Mouse (Mus musculus) midbrain, embryonic 16.5 days (tissue): ENCODE measurements at regions not wholly inside any gene's neighbourhood (a gene's known extent, or its start where the extent isn't known, plus 50 kb on each side); places are given as distances from the start of the nearest gene placed in this dataset.
"Not testable (repeated sequence)": the region's sequence is repeated elsewhere in the genome, so short reads cannot be mapped to it uniquely, and the experiment has no call there.

Source experiments
- ATAC-seq: fragments of 200-750 bp; cut with Nextera tagmentation; 2 replicates; pipeline ENCODE4 v1.8.0; 2017; ENCODE audit warnings: moderate TSS enrichment
- H3K27ac ChIP-seq: fragments of 300-500 bp; sonication (generic); 2 replicates; pipeline ENCODE4 v1.5.1; 2014; ENCODE audit warnings: mild to moderate bottlenecking, low read length, mixed read lengths
- H3K27me3 ChIP-seq: fragments of 300-500 bp; sonication (generic); 2 replicates; pipeline ENCODE4 v1.6.1; 2014; ENCODE audit warnings: low read depth, low read length, mixed read lengths; ENCODE audit not compliant: control insufficient read depth, insufficient read depth
- H3K36me3 ChIP-seq: fragments of 300-500 bp; sonication (generic); 2 replicates; pipeline ENCODE4 v1.6.1; 2014; ENCODE audit warnings: mild to moderate bottlenecking, low read length, moderate library complexity, mixed read lengths; ENCODE audit not compliant: control insufficient read depth, insufficient read depth
- H3K4me1 ChIP-seq: fragments of 300-500 bp; sonication (generic); 2 replicates; pipeline ENCODE4 v1.6.1; 2014; ENCODE audit warnings: mild to moderate bottlenecking, low read length, mixed read lengths; ENCODE audit not compliant: control insufficient read depth, insufficient read depth
- H3K4me2 ChIP-seq: fragments of 300-500 bp; sonication (generic); 2 replicates; pipeline ENCODE4 v1.6.1; 2014; ENCODE audit warnings: mild to moderate bottlenecking, low read length, mixed read lengths
- H3K4me3 ChIP-seq: fragments of 300-500 bp; sonication (generic); 2 replicates; pipeline ENCODE4 v1.5.1; 2014; ENCODE audit warnings: low read depth, mild to moderate bottlenecking, low read length, moderate library complexity, mixed read lengths
- H3K9ac ChIP-seq: fragments of 300-500 bp; sonication (generic); 2 replicates; pipeline ENCODE4 v1.6.1; 2014; ENCODE audit warnings: low read depth, low read length, mixed read lengths
- H3K9me3 ChIP-seq: fragments of 300-500 bp; sonication (generic); replicated peaks from 2 replicates; pipeline ENCODE4 v1.6.1; 2014; ENCODE audit warnings: mild to moderate bottlenecking, low read length, mixed read lengths; ENCODE audit not compliant: control insufficient read depth, poor library complexity, severe bottlenecking
- WGBS: fragments of 180-500 bp; shearing (Covaris S2); extraction: QIAGEN DNeasy Blood & Tissue Kit; methylation state at CpG from one replicate; pipeline ENCODE4 v1.1.7; 2014; 5-methylcytosine and 5-hydroxymethylcytosine counted together

GRCm38 (mm10) chr6:82284494-82284893, 117.6 kb upstream of the Tacr1 start:
- Histone ChIP-seq H3K36me3 (no peaks in the 10 kb centered on the region), H3K4me2 (no peak overlapping the region), H3K27me3 (no peaks in the 10 kb centered on the region), H3K4me1 (peaks cover 2% of the 10 kb centered on the region; the same call in 1 of the 2 replicates), H3K4me3 (no peak overlapping the region), H3K27ac (no peak overlapping the region), H3K9ac (no peak overlapping the region), H3K9me3 (no peaks in the 10 kb centered on the region)
- 49% methylated on average over 1 of the region's 1 CpGs for WGBS
- ATAC-seq, result peak; percentile 54

DNA sequence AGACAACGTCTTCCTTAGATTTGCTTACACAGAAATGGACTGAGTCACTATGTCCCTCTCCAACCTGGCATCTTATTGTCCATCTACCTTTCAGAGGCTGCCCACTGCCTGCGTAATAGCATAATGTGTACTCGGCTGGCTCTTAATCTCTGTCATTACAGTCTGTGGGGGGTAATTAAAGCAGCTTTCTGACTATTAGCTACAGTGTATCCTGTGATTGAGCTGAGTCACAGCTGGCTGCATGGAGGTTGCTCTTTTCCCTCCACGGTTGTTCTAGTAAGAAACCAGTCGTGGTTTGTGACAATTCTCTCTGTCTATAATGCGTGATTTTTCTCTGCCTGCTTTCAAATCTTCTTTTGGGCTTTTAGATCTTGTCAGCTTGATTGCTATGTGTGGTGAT, 116.9 kb upstream of the Tacr1 start:
- Histone ChIP-seq H3K9me3 (no peaks in the 10 kb centered on the region), H3K4me1 (peaks cover 2% of the 10 kb centered on the region; the same call in 1 of the 2 replicates), H3K9ac (no peak overlapping the region), H3K4me2 (no peak overlapping the region), H3K27ac (no peak overlapping the region), H3K36me3 (no peaks in the 10 kb centered on the region), H3K27me3 (no peaks in the 10 kb centered on the region), H3K4me3 (no peak overlapping the region)
- WGBS, result 25% methylated on average over 6 of the region's 6 CpGs
- peak; percentile 54; the same call in 1 of the 2 replicates for ATAC-seq

DNA sequence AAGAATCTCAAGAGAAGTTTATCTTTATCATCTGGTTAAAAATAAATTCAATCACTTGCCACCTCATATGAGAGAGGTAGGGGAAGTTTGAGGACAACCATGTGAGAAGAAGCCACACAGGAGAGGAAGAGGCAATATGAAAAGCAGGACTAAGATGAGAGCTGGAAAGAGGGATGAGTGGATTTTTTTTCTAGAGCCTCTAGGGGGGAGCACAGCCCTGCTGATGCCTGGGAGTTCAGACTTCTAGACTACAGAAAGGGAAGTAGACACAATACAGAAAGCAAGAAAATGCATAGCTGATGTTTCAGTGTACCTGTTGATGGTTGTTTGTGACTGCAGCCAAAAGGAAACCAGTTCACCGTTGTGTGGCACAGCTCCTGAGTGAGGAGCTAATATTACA, 108.6 kb upstream of the Tacr1 start:
- Histone ChIP-seq H3K4me2 (no peak overlapping the region), H3K27me3 (no peaks in the 10 kb centered on the region), H3K9me3 (no peaks in the 10 kb centered on the region), H3K9ac (no peak overlapping the region), H3K27ac (no peak overlapping the region), H3K36me3 (no peaks in the 10 kb centered on the region), H3K4me3 (no peak overlapping the region), H3K4me1 (no peaks in the 10 kb centered on the region)
- ATAC-seq, result no peak
- WGBS, result 88% methylated on average over 1 of the region's 1 CpGs

DNA sequence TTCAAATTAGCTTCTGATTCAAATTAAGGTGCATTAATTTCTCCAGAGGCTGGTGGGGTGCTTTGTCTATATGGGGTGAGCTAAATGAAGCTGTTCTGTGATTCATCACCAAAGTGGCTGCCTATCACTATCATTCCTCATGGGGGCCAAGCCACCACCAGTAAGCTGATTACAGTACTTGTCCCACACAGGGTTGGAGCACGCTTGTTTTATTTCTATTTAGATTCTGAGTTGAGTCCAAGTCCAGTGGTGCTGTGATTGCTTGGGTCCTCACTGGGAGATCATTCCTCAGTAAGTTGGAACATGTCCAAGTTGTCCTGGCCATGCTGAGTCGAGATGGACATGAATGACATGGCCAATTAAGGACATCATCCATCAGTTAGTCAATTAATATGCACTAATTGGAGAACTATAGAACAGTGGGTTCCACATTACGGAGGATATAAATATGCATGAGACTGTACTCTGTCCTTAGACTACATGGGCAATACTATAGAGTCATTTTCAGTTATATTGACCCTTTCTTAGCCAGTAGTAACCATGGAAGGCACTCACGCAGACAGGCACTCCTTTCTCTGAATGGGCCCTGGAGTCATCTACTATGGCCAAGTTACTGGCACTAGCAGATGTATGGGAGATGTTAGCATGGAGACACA, 105.3 kb upstream of the Tacr1 start:
- Histone ChIP-seq H3K4me1 (no peaks in the 10 kb centered on the region), H3K27me3 (no peaks in the 10 kb centered on the region), H3K4me3 (no peak overlapping the region), H3K4me2 (no peak overlapping the region), H3K9me3 (no peaks in the 10 kb centered on the region), H3K36me3 (no peaks in the 10 kb centered on the region), H3K9ac (no peak overlapping the region), H3K27ac (no peak overlapping the region)
- no peak for ATAC-seq
- 61% methylated on average over 4 of the region's 4 CpGs for WGBS

DNA sequence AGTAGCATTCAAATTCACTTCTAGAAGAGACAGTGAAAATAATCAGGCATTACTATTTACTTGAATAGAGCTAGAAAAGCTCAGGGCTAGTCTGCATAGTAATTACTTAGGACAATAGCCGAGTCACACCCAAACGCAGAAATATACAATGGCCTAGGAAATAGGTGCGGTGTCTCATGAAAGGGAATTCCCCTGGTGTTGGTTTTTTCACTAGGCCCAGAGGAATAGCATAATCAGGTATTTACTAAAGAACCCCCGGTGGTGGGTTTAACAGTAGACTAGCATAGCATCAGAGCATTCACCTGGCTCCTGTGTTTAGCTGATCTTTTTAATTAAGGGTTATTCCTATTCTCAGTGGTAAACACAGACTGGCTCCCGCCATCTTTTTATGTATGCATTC, 99.9 kb upstream of the Tacr1 start:
- not testable (repeated sequence) for H3K4me3 ChIP-seq, ATAC-seq, H3K27me3 ChIP-seq, H3K27ac ChIP-seq, H3K36me3 ChIP-seq, H3K4me2 ChIP-seq, H3K9ac ChIP-seq, H3K4me1 ChIP-seq, H3K9me3 ChIP-seq
- 53% methylated on average over 5 of the region's 5 CpGs for WGBS

DNA sequence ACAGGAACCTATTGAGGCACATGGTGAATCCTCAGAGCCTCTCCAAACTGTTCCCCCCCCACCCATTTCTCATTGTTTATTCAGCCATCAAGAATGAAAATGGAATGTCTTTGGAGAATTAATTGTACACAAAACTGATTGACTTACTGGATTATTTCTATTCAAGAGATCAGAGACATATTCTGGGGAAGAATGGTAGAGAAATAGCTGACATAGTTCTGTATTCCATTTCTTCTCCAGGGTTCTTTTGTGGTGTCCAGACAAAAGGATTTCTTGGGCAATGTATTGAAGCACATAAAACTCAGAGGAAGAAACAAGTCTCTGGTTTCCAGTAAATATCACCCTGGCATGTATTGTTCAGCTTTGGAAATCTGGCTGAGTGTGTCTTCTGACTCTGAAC, 88.4 kb upstream of the Tacr1 start:
- no peak overlapping the region for H3K4me2 ChIP-seq
- no peak overlapping the region for H3K9ac ChIP-seq
- H3K9me3 ChIP-seq, result no peaks in the 10 kb centered on the region
- no peak overlapping the region for H3K27ac ChIP-seq
- H3K27me3 ChIP-seq, result no peaks in the 10 kb centered on the region
- no peak overlapping the region for H3K4me3 ChIP-seq
- H3K4me1 ChIP-seq, result no peaks in the 10 kb centered on the region
- ATAC-seq, result no peak
- H3K36me3 ChIP-seq, result no peaks in the 10 kb centered on the region
